Mouse (Mus musculus): Measurements from ENCODE around the gene S1pr4. TPM values are rescaled to one million over a fixed set of nuclear protein-coding genes. Genes with fewer than 3 reads are reported as not detected.
A peak's percentile ranks its signal among the peaks of the same experiment; 100 is the strongest.

The S1pr4 gene
- 1 to 10 TPM; 2.0 to 2.7 TPM for total RNA-seq (2021)
- long read RNA-seq, experiment 1, partial matches to known transcripts, result 0 of 3 reads
- long read RNA-seq, experiment 1, other reads (novel, unspliced or antisense), result 0 of 3 reads
- long read RNA-seq, experiment 2, partial matches to known transcripts, result 0 of 2 reads
- long read RNA-seq, experiment 2, other reads (novel, unspliced or antisense), result 0 of 2 reads

- DNase-seq (ENCODE audit: low spot score in 2 of 2), result no peak
These were observed at the start of gene S1pr4 for GRCm38 (mm10) chr10:81500032-81500431. Gene S1pr4 (minus strand): TSS chr10:81500132.

GRCm38 (mm10) chr10:81548944-81549343, 49.0 kb upstream of the S1pr4 start:
- no peak for DNase-seq (ENCODE audit: low spot score in 2 of 2)

- no peak for DNase-seq (ENCODE audit: low spot score in 2 of 2)
These were observed 47.0 kb upstream of the S1pr4 start for GRCm38 (mm10) chr10:81546788-81547571.

GRCm38 (mm10) chr10:81546332-81546731, 46.4 kb upstream of the S1pr4 start:
- no peak for DNase-seq (ENCODE audit: low spot score in 2 of 2)

- DNase-seq (ENCODE audit: low spot score in 2 of 2), result peak; percentile 99 to 100
These were observed 45.3 kb upstream of the S1pr4 start, which contains the start of gene Gna11 for GRCm38 (mm10) chr10:81545161-81545747. Gene Gna11 (minus strand): TSS chr10:81545190.

- DNase-seq (ENCODE audit: low spot score in 2 of 2), result no peak
These were observed 44.6 kb upstream of the S1pr4 start for GRCm38 (mm10) chr10:81544296-81545160.

GRCm38 (mm10) chr10:81543633-81544032, 43.7 kb upstream of the S1pr4 start:
- DNase-seq (ENCODE audit: low spot score in 2 of 2), result no peak

GRCm38 (mm10) chr10:81542727-81543460, 43.0 kb upstream of the S1pr4 start:
- DNase-seq (ENCODE audit: low spot score in 2 of 2), result no peak

- no peak for DNase-seq (ENCODE audit: low spot score in 2 of 2)
These were observed 41.9 kb upstream of the S1pr4 start for GRCm38 (mm10) chr10:81541803-81542202.

- no peak for DNase-seq (ENCODE audit: low spot score in 2 of 2)
These were observed 41.4 kb upstream of the S1pr4 start for GRCm38 (mm10) chr10:81541363-81541762.

GRCm38 (mm10) chr10:81538321-81539048, 38.6 kb upstream of the S1pr4 start:
- no peak for DNase-seq (ENCODE audit: low spot score in 2 of 2)

GRCm38 (mm10) chr10:81537429-81537828, 37.5 kb upstream of the S1pr4 start:
- no peak for DNase-seq (ENCODE audit: low spot score in 2 of 2)

GRCm38 (mm10) chr10:81536734-81537133, 36.8 kb upstream of the S1pr4 start:
- no peak for DNase-seq (ENCODE audit: low spot score in 2 of 2)

- DNase-seq (ENCODE audit: low spot score in 2 of 2), result no peak
These were observed 34.9 kb upstream of the S1pr4 start for GRCm38 (mm10) chr10:81534826-81535225.

- peak; percentile 63 to 65 for DNase-seq (ENCODE audit: low spot score in 2 of 2)
These were observed 26.8 kb upstream of the S1pr4 start for GRCm38 (mm10) chr10:81526779-81527178.

- DNase-seq (ENCODE audit: low spot score in 2 of 2), result no peak
These were observed 25.2 kb upstream of the S1pr4 start for GRCm38 (mm10) chr10:81525017-81525694.

- DNase-seq (ENCODE audit: low spot score in 2 of 2), result no peak
These were observed 24.2 kb upstream of the S1pr4 start, which contains the start of gene Gna15 for GRCm38 (mm10) chr10:81524051-81524605. Gene Gna15 (minus strand): TSS chr10:81524225.

- no peak for DNase-seq (ENCODE audit: low spot score in 2 of 2)
These were observed 23.6 kb upstream of the S1pr4 start for GRCm38 (mm10) chr10:81523570-81523969.

GRCm38 (mm10) chr10:81523142-81523541, 23.2 kb upstream of the S1pr4 start:
- no peak for DNase-seq (ENCODE audit: low spot score in 2 of 2)
